Mouse (Mus musculus) CH12.LX (cell line): ENCODE results near the gene Kpnb1. TPM values are rescaled to one million over a fixed set of nuclear protein-coding genes. Genes with fewer than 3 reads are reported as not detected.

Experiments
- DNase-seq: peaks from one replicate; pipeline ENCODE4 v3.0.0-alpha.2; 2013; ENCODE audit errors: extremely low read depth
- H3K27ac ChIP-seq: 2 replicates; pipeline ENCODE4 v1.5.1; 2012; ENCODE audit warnings: low read depth, mild to moderate bottlenecking, control low read depth, moderate library complexity; ENCODE audit not compliant: insufficient read depth
- H3K27me3 ChIP-seq: replicated peaks from 2 replicates; pipeline ENCODE3; 2012; ENCODE audit warnings: inconsistent platforms
- H3K36me3 ChIP-seq, 2 experiments: replicated peaks in 1 of 2; 2 replicates each; pipeline versions ENCODE3 to v1.6.1; 2012; ENCODE audit warnings: inconsistent platforms in 1 of 2, low read length in 1 of 2, mild to moderate bottlenecking in 1 of 2, mixed read lengths in 1 of 2, moderate library complexity in 1 of 2; ENCODE audit not compliant: control insufficient read depth in 1 of 2, insufficient read depth in 1 of 2
- H3K4me1 ChIP-seq, 2 experiments: 2 replicates each; pipeline ENCODE4 v1.6.1; 2012; ENCODE audit warnings: inconsistent platforms in 1 of 2, moderate library complexity in 1 of 2; ENCODE audit not compliant: insufficient read depth in 2 of 2, control insufficient read depth in 1 of 2
- H3K4me2 ChIP-seq: 2 replicates; pipeline ENCODE4 v1.6.1; 2012; ENCODE audit warnings: low read depth, mild to moderate bottlenecking, control low read depth; ENCODE audit not compliant: poor library complexity, insufficient read depth, severe bottlenecking
- H3K4me3 ChIP-seq, 3 experiments: fragments of 150-350 bp in 1 of 3; sonication (generic) in 1 of 3; replicated peaks in 1 of 3; 2 replicates each; pipeline versions ENCODE3 to v1.5.1; 2011 to 2012; ENCODE audit warnings: low read depth in 2 of 3, low read length in 2 of 3, mild to moderate bottlenecking in 2 of 3, moderate library complexity in 2 of 3, control low read depth in 1 of 3, improper control_type of control experiment in 1 of 3, inconsistent platforms in 1 of 3, mixed read lengths in 1 of 3; ENCODE audit not compliant: poor library complexity in 1 of 3
- H3K79me2 ChIP-seq: replicated peaks from 2 replicates; pipeline ENCODE4 v1.6.1; 2012; ENCODE audit warnings: mild to moderate bottlenecking, moderate library complexity; ENCODE audit not compliant: control insufficient read depth, poor library complexity, insufficient read depth, severe bottlenecking; ENCODE audit errors: extremely low read depth
- H3K9ac ChIP-seq: 2 replicates; pipeline ENCODE4 v1.6.1; 2012; ENCODE audit warnings: low read depth, mild to moderate bottlenecking, control low read depth, moderate library complexity; ENCODE audit not compliant: insufficient read depth
- H3K9me3 ChIP-seq: replicated peaks from 2 replicates; pipeline ENCODE3; 2012; ENCODE audit warnings: low read length, inconsistent platforms, mixed read lengths
- BHLHE40 ChIP-seq: IDR thresholded peaks from 2 replicates; pipeline ENCODE4 v1.6.1; 2011; ENCODE audit warnings: mild to moderate bottlenecking, low read depth, low read length, improper control_type of control experiment
- CHD1 ChIP-seq: IDR thresholded peaks from 2 replicates; pipeline ENCODE4 v1.6.1; 2012; ENCODE audit warnings: low read depth, low read length, improper control_type of control experiment, inconsistent platforms
- CTCF ChIP-seq, 2 experiments: IDR thresholded peaks in 1 of 2; conservative IDR thresholded peaks in 1 of 2; 2 replicates each; pipeline ENCODE4 v1.5.1; 2011 to 2012; ENCODE audit warnings: low read depth in 2 of 2, low read length in 2 of 2, improper control_type of control experiment in 1 of 2, inconsistent platforms in 1 of 2, mild to moderate bottlenecking in 1 of 2, moderate library complexity in 1 of 2
- ELF1 ChIP-seq: IDR thresholded peaks from 2 replicates; pipeline ENCODE4 v1.6.1; 2014; ENCODE audit warnings: low read depth, mild to moderate bottlenecking, inconsistent platforms, low read length, improper control_type of control experiment
- GABPA ChIP-seq: IDR thresholded peaks from 2 replicates; pipeline ENCODE4 v1.6.1; 2012; ENCODE audit warnings: low read depth, low read length, improper control_type of control experiment, inconsistent platforms; ENCODE audit not compliant: insufficient replicate concordance
- HCFC1 ChIP-seq: IDR thresholded peaks from 2 replicates; pipeline ENCODE4 v1.6.1; 2012; ENCODE audit warnings: low read depth, mild to moderate bottlenecking, inconsistent platforms, low read length, improper control_type of control experiment
- MAFK ChIP-seq: IDR thresholded peaks from 2 replicates; pipeline ENCODE4 v1.6.1; 2011; ENCODE audit warnings: low read length, improper control_type of control experiment; ENCODE audit not compliant: insufficient replicate concordance
- MAX ChIP-seq: IDR thresholded peaks from 2 replicates; pipeline ENCODE4 v1.6.1; 2011; ENCODE audit warnings: low read length, improper control_type of control experiment
- MEF2A ChIP-seq: IDR thresholded peaks from 2 replicates; pipeline ENCODE4 v1.6.1; 2014; ENCODE audit warnings: low read depth, mild to moderate bottlenecking, inconsistent platforms, low read length, improper control_type of control experiment, borderline replicate concordance
- MYC ChIP-seq: IDR thresholded peaks from 2 replicates; pipeline ENCODE4 v1.6.1; 2011; ENCODE audit warnings: low read depth, mild to moderate bottlenecking, improper control_type of control experiment, low read length
- NELFE ChIP-seq: IDR thresholded peaks from 2 replicates; pipeline ENCODE4 v1.6.1; 2011; ENCODE audit warnings: low read depth, low read length, improper control_type of control experiment
- NRF1 ChIP-seq: IDR thresholded peaks from 2 replicates; pipeline ENCODE4 v1.6.1; 2014; ENCODE audit warnings: low read depth, mild to moderate bottlenecking, inconsistent platforms, low read length, improper control_type of control experiment, moderate library complexity
- PAX5 ChIP-seq: IDR thresholded peaks from 2 replicates; pipeline ENCODE4 v1.6.1; 2012; ENCODE audit warnings: low read length, inconsistent platforms, mixed read lengths
- POLR2A ChIP-seq: IDR thresholded peaks from 2 replicates; pipeline ENCODE4 v1.6.1; 2011; ENCODE audit warnings: low read depth, mild to moderate bottlenecking, improper control_type of control experiment, low read length
- RAD21 ChIP-seq: IDR thresholded peaks from 2 replicates; pipeline ENCODE4 v1.6.1; 2011; ENCODE audit warnings: low read depth, mild to moderate bottlenecking, low read length, improper control_type of control experiment, moderate library complexity
- SIN3A ChIP-seq: IDR thresholded peaks from 2 replicates; pipeline ENCODE4 v1.6.1; 2012; ENCODE audit warnings: low read length, improper control_type of control experiment, inconsistent platforms
- SMC3 ChIP-seq: IDR thresholded peaks from 2 replicates; pipeline ENCODE4 v1.6.1; 2011; ENCODE audit warnings: low read depth, low read length, improper control_type of control experiment
- TBP ChIP-seq: conservative IDR thresholded peaks from 2 replicates; pipeline ENCODE4 v1.6.1; 2011; ENCODE audit warnings: low read depth, low read length, improper control_type of control experiment
- USF1 ChIP-seq: IDR thresholded peaks from 2 replicates; pipeline ENCODE4 v1.6.1; 2014; ENCODE audit warnings: low read depth, mild to moderate bottlenecking, inconsistent platforms, low read length, improper control_type of control experiment
- ZKSCAN1 ChIP-seq: IDR thresholded peaks from 2 replicates; pipeline ENCODE4 v1.6.1; 2012; ENCODE audit warnings: low read depth, inconsistent platforms, low read length, improper control_type of control experiment, borderline replicate concordance
- ZMIZ1 ChIP-seq: IDR thresholded peaks from 2 replicates; pipeline ENCODE4 v1.6.1; 2012; ENCODE audit warnings: low read depth, mild to moderate bottlenecking, inconsistent platforms, low read length, improper control_type of control experiment
- ZNF384 ChIP-seq: IDR thresholded peaks from 2 replicates; pipeline ENCODE4 v1.6.1; 2012; ENCODE audit warnings: low read depth, low read length, improper control_type of control experiment, inconsistent platforms
- dilution Hi-C: fragments of 300-500 bp; cut with MboI; formaldehyde crosslinking; loops from 2 replicates; pipeline ENCODE4 v1.14.3; 2020; ENCODE audit warnings: low sequenced_read_pairs; ENCODE audit not compliant: extremely low pct_unique_long_range_greater_than_20kb, extremely low pct_ligation_motif_present
- in situ Hi-C: fragments of 300-500 bp; cut with MboI; formaldehyde crosslinking; loops from 3 replicates; pipeline ENCODE4 v1.14.3; 2019; ENCODE audit warnings: low sequenced_read_pairs, low pct_ligation_motif_present, low pct_unique_long_range_greater_than_20kb, mixed read lengths
- polyA plus RNA-seq: library from polyadenylated mRNA; unstranded; fragments of >175 nt; gene quantifications from 2 replicates; pipeline ENCODE4 v1.2.1, GENCODE M21; 2012; ENCODE audit warnings: low read depth; ENCODE audit not compliant: insufficient read length
- total RNA-seq, 2 experiments: library from RNA; depleted of rRNA; stranded (reverse); fragments of 300-350 nt in 1 of 2; fragments of >200 nt in 1 of 2; gene quantifications; 2 replicates each; pipeline ENCODE4 v1.2.3; 2012 to 2014

The Kpnb1 gene
- total and polyA plus RNA-seq, 3 experiments = 194 to 411 (median 234) TPM

DNA sequence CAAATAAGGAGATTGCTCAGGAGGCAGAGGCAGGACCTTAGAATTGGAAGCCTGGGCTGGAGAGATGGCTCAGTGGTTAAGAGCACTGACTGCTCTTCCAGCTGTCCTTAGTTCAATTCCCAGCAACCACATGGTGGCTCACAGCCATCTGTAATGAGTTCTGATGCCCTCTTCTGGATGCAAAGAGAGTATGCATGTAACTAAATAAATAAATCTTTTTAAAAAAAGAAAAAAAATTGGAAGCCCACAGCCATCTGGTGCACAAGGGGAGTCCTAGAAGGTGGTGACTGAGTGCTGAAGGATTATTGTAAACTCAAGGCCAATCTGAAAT, 4.9 kb upstream of the Kpnb1 start:
- Histone ChIP-seq H3K9ac (no peak overlapping the region), H3K4me2 (no peak overlapping the region)
- TF ChIP-seq MYC (peak; percentile 90), HCFC1 (no peak), CHD1 (no peak), RAD21 (peak; percentile 24), CTCF (conservative IDR thresholded peaks at IDR 0.05 in 1 of 2, IDR thresholded peaks at IDR 0.05 in 1 of 2; ENCODE audit: low read depth in 2 of 2, low read length in 2 of 2) (peak; percentile 30 to 65; a peak in 2 of 4 replicates), TBP (no peak), ELF1 (no peak), ZNF384 (peak; percentile 64; the same call in 1 of the 2 replicates), ZKSCAN1 (no peak), MAFK (no peak), PAX5 (no peak), SIN3A (no peak), MEF2A (no peak), USF1 (no peak), SMC3 (peak; percentile 30), GABPA (no peak), NELFE (no peak), MAX (0 out of 2 replicates have a peak, but pooled peaks have one; percentile 37)
- TF ChIP-seq, all 38 proteins: peak for 6
- H3K4me3 ChIP-seq = no peak overlapping the region
- dilution Hi-C loops = no loop called here
- in situ Hi-C loops = no loop called here
- H3K36me3 ChIP-seq = no peaks in the 10 kb centered on the region
- no peaks in the 10 kb centered on the region for H3K9me3 ChIP-seq
- H3K4me1 ChIP-seq = peaks cover 14 to 57% of the 10 kb centered on the region in 2 experiments; a peak in 3 of 4 replicates
- H3K27me3 ChIP-seq = no peaks in the 10 kb centered on the region
- DNase-seq = no peak
- peaks cover 11% of the 10 kb centered on the region for H3K79me2 ChIP-seq
- H3K27ac ChIP-seq = no peak overlapping the region

DNA sequence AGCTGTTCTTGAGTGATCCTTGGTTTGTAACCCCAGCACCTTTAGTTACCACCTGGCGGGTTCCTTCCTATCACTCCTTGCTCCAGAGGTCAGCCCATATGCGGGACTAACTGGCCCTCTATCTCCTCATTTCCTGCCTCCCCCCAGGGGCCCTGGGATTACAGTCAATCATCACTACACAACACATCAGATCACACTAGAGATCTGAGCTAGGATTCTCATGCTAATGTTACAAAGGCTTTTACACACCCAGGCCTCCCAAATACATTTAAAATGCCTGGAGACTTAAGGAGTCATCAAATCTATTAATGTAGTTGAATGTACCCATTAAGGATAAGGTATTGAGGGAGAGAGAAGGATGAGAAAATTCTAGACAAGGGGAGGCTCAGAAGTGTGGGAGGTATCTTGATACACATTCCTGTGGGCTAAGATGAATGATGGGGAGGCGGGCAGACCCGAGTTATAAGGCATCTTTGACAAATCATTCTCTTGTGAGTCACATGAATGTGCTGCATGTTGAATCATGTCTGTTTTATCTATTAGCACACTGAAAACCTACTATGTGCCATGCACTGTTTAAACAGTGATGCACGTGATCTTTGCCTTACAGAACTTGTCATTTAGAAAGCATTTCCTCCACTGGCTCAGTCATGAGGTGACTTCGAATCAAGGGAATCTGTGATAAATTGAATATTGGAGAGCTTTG, 4.4 kb upstream of the Kpnb1 start:
- Histone ChIP-seq H3K4me2 (no peak overlapping the region), H3K4me1 (peaks cover 14 to 56% of the 10 kb centered on the region in 2 experiments; a peak in 3 of 4 replicates), H3K36me3 (no peaks in the 10 kb centered on the region), H3K9me3 (no peaks in the 10 kb centered on the region), H3K9ac (no peak overlapping the region), H3K79me2 (peaks cover 11% of the 10 kb centered on the region), H3K4me3 (no peak overlapping the region), H3K27me3 (no peaks in the 10 kb centered on the region), H3K27ac (no peak overlapping the region)
- no peak for DNase-seq
- TF ChIP-seq ZMIZ1 = no peak
- peak; percentile 57 for TF ChIP-seq ZKSCAN1
- no peak for TF ChIP-seq NRF1
- no peak for TF ChIP-seq POLR2A
- TF ChIP-seq BHLHE40 = no peak
- in situ Hi-C loops (no loop called here), dilution Hi-C loops (no loop called here)
